Mouse (Mus musculus) olfactory bulb, adult 2 months (tissue): ENCODE results near the gene Klhdc7a. TPM values are rescaled to one million over a fixed set of nuclear protein-coding genes. Genes with fewer than 3 reads are reported as not detected.

Source experiments
- H3K27ac ChIP-seq: fragments of 200-500 bp; 2 replicates; pipeline ENCODE4 v1.5.1; 2012; ENCODE audit warnings: low read depth, low read length; ENCODE audit not compliant: insufficient read depth
- H3K4me1 ChIP-seq: fragments of 200-500 bp; 2 replicates; pipeline ENCODE4 v1.6.1; 2012; ENCODE audit warnings: low read length; ENCODE audit not compliant: control insufficient read depth, insufficient read depth
- H3K4me3 ChIP-seq: fragments of 200-500 bp; 2 replicates; pipeline ENCODE4 v1.5.1; 2012; ENCODE audit warnings: mild to moderate bottlenecking, low read depth, low read length, moderate library complexity; ENCODE audit not compliant: insufficient read depth
- CTCF ChIP-seq: fragments of 200-500 bp; IDR thresholded peaks from 2 replicates; pipeline ENCODE4 v1.5.1; 2012; ENCODE audit warnings: low read depth, mild to moderate bottlenecking, low read length, moderate library complexity; ENCODE audit not compliant: insufficient read depth
- POLR2A ChIP-seq: fragments of 200-500 bp; IDR thresholded peaks from 2 replicates; pipeline ENCODE4 v1.6.1; 2012; ENCODE audit warnings: mild to moderate bottlenecking, low read depth, low read length, moderate library complexity; ENCODE audit not compliant: insufficient read depth
- WGBS: fragments of 180-500 bp; shearing (Covaris S2); methylation state at CpG from one replicate; pipeline ENCODE4 v1.1.7; 2018; 5-methylcytosine and 5-hydroxymethylcytosine counted together
- polyA plus RNA-seq: library from polyadenylated mRNA; stranded (reverse); fragments of >200 nt; gene quantifications from 2 replicates; pipeline ENCODE4 v1.2.4, GENCODE M21; 2012; ENCODE audit warnings: low replicate concordance; ENCODE audit not compliant: missing spikeins, insufficient read depth, insufficient read length

Klhdc7a gene
- polyA plus RNA-seq, 1 experiment: not detected

GRCm38 (mm10) chr4:139916731-139917130, 51.1 kb downstream of the Klhdc7a start:
- Histone ChIP-seq H3K27ac (no peak overlapping the region), H3K4me3 (no peak overlapping the region), H3K4me1 (no peaks in the 10 kb centered on the region)
- no peak for TF ChIP-seq POLR2A
- TF ChIP-seq CTCF: no peak
- 49% methylated on average over 7 of the region's 7 CpGs for WGBS

Other genes starting within 250 kb of the Klhdc7a start
- not detected in 2 replicates for gene Pax7, start 134.5 kb downstream of the Klhdc7a start, polyA plus RNA-seq